Mouse (Mus musculus): ENCODE measurements at regions not wholly inside any gene's neighbourhood (a gene's known extent, or its start where the extent isn't known, plus 50 kb on each side); places are given as distances from the start of the nearest gene placed in this dataset.

DNA sequence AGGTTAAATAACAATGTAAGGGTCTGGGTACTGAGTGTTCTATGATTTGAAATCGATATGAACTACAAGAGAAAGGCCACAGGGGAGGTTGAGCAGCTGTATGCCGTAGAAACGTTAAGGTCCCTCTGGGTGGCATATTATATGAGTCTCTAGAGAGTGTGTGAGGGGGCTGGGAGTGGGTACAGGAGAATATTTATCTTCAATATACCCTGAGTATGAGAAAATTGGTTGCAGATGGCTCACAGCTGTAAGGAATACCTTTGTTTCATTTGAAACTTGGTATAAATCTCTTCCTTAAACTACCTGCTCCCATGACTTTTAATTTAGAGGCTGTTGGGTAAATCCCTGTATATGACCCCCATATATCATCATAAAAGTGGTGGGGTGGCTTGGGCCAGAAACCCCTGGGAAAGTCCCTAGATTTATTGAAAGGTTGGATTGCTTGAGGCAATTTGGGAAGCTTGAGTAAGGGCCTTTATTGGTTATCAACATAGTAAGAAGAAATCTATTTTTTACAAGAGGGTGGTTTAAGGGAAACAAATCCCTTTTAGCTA lies 128.7 kb upstream of the Prkg2 start:
- Histone ChIP-seq H3K4me2 (no peak overlapping the region), H3K9ac (no peak overlapping the region), H3K4me3 (no peak overlapping the region), H3K36me3 (no peaks in the 10 kb centered on the region), H3K27ac (no peak overlapping the region), H3K9me3 (no peaks in the 10 kb centered on the region), H3K4me1 (no peaks in the 10 kb centered on the region), H3K27me3 (no peaks in the 10 kb centered on the region)
- WGBS, result 16% methylated on average over 3 of the region's 3 CpGs
- no peak for ATAC-seq (ENCODE audit: insufficient number of reproducible peaks, low FRiP score, low TSS enrichment, low read depth)

DNA sequence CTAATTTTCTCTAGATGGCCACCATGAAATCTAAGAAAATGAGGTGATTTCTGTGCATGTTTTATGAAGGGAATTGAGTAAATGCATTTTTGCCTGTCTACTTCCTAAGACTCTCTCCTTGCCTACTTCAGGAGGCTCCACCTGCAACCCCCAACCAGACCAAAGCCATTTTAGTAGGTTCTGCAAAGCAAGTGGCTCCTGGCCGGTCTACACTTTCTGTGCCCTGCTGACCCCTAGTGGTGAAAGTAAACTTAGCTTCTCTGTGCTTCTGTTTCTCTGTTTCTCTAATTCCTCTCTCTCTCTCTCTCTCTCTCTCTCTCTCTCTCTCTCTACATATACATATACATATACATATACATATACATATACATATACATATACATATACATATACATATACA lies 120.8 kb upstream of the Prkg2 start:
- no peak for ATAC-seq (ENCODE audit: insufficient number of reproducible peaks, low FRiP score, low TSS enrichment, low read depth)
- 11% methylated on average over 1 of the region's 1 CpGs for WGBS
- H3K9ac ChIP-seq, result no peak overlapping the region
- H3K9me3 ChIP-seq, result no peaks in the 10 kb centered on the region
- H3K4me3 ChIP-seq, result no peak overlapping the region
- H3K4me1 ChIP-seq, result 0 out of 2 replicates have a peak, but pooled peaks cover 2% of the 10 kb centered on the region
- H3K36me3 ChIP-seq, result no peaks in the 10 kb centered on the region
- H3K27ac ChIP-seq, result no peak overlapping the region
- H3K27me3 ChIP-seq, result no peaks in the 10 kb centered on the region
- H3K4me2 ChIP-seq, result no peak overlapping the region

DNA sequence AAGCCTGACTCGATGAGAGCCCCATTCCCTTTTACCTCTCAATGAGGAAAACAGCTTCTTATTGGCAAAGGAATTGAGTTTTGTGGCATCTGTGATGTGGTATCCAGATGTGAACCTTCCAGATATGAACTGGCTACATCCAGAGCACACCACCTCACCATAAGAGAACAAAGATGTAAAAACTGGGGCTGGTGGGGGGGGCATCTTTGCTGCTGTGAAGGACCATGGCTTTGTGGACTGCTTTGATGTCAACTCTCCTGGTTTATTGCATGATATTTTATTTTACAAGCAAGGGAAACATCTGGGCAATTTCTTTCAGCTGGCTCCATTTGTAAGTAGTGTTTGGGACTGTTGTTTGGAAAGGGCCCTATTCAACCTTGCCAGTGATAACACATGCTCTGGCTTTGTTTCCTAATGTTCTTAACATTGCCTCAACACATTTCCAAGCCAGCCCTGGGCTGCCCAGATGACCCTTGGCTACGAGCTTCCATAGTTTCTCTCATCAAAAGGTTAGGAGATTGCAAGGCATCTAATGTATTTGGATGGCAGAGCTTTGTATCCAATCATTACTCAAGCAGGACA lies 116.2 kb upstream of the Prkg2 start:
- Histone ChIP-seq H3K4me1 (0 out of 2 replicates have a peak, but pooled peaks cover 2% of the 10 kb centered on the region), H3K36me3 (no peaks in the 10 kb centered on the region), H3K9ac (no peak overlapping the region), H3K4me2 (no peak overlapping the region), H3K4me3 (no peak overlapping the region), H3K27ac (no peak overlapping the region), H3K9me3 (no peaks in the 10 kb centered on the region), H3K27me3 (no peaks in the 10 kb centered on the region)
- 33% methylated on average over 2 of the region's 2 CpGs for WGBS
- ATAC-seq (ENCODE audit: insufficient number of reproducible peaks, low FRiP score, low TSS enrichment, low read depth), result peak; percentile 48; the same call in 1 of the 2 replicates

DNA sequence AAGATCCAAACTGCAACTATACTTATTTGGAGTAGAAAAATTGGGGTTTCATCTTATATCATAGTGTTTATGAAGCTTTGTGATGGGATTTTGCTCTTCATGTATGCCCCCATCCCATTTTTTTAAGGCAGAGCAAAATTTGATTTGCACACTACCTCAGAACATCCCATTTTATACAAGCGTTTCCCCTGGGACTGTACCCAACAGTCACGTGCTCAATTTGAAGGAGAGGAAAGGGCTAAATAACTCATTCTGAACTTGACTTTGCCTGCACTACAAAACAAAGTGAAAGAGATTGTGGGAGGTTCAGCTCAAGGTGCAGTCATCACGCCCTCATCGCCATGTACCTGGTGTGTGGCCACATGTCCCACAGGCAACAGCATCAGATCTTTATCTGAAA lies 115.1 kb upstream of the Prkg2 start:
- 84% methylated on average over 4 of the region's 4 CpGs for WGBS
- H3K4me3 ChIP-seq, result no peak overlapping the region
- 0 out of 2 replicates have a peak, but pooled peaks cover 2% of the 10 kb centered on the region for H3K4me1 ChIP-seq
- H3K9me3 ChIP-seq, result no peaks in the 10 kb centered on the region
- no peak overlapping the region for H3K27ac ChIP-seq
- ATAC-seq (ENCODE audit: insufficient number of reproducible peaks, low FRiP score, low TSS enrichment, low read depth), result no peak
- H3K27me3 ChIP-seq, result no peaks in the 10 kb centered on the region
- H3K4me2 ChIP-seq, result no peak overlapping the region
- H3K36me3 ChIP-seq, result no peaks in the 10 kb centered on the region
- H3K9ac ChIP-seq, result no peak overlapping the region

GRCm38 (mm10) chr5:99149904-99150303 lies 112.8 kb upstream of the Prkg2 start:
- H3K27ac ChIP-seq, result no peak overlapping the region
- ATAC-seq (ENCODE audit: insufficient number of reproducible peaks, low FRiP score, low TSS enrichment, low read depth), result no peak
- H3K36me3 ChIP-seq, result no peaks in the 10 kb centered on the region
- no peak overlapping the region for H3K9ac ChIP-seq
- no peaks in the 10 kb centered on the region for H3K9me3 ChIP-seq
- H3K4me2 ChIP-seq, result no peak overlapping the region
- H3K4me3 ChIP-seq, result no peak overlapping the region
- 34% methylated on average over 1 of the region's 1 CpGs for WGBS
- H3K4me1 ChIP-seq, result 0 out of 2 replicates have a peak, but pooled peaks cover 2% of the 10 kb centered on the region
- no peaks in the 10 kb centered on the region for H3K27me3 ChIP-seq

- no peaks in the 10 kb centered on the region for H3K27me3 ChIP-seq
- H3K4me3 ChIP-seq, result no peak overlapping the region
- no peak overlapping the region for H3K9ac ChIP-seq
- WGBS, result 72% methylated on average over 2 of the region's 2 CpGs
- no peak overlapping the region for H3K27ac ChIP-seq
- H3K4me2 ChIP-seq, result no peak overlapping the region
- no peak for ATAC-seq (ENCODE audit: insufficient number of reproducible peaks, low FRiP score, low TSS enrichment, low read depth)
- H3K36me3 ChIP-seq, result no peaks in the 10 kb centered on the region
- H3K9me3 ChIP-seq, result no peaks in the 10 kb centered on the region
- no peaks in the 10 kb centered on the region for H3K4me1 ChIP-seq
Measured at GRCm38 (mm10) chr5:99132670-99133069, 95.5 kb upstream of the Prkg2 start.

GRCm38 (mm10) chr5:99128628-99129027 lies 91.5 kb upstream of the Prkg2 start:
- no peak overlapping the region for H3K4me3 ChIP-seq
- ATAC-seq (ENCODE audit: insufficient number of reproducible peaks, low FRiP score, low TSS enrichment, low read depth), result no peak
- no peaks in the 10 kb centered on the region for H3K9me3 ChIP-seq
- no peaks in the 10 kb centered on the region for H3K4me1 ChIP-seq
- H3K9ac ChIP-seq, result no peak overlapping the region
- H3K4me2 ChIP-seq, result no peak overlapping the region
- no peaks in the 10 kb centered on the region for H3K27me3 ChIP-seq
- no peak overlapping the region for H3K27ac ChIP-seq
- WGBS, result 77% methylated on average over 6 of the region's 6 CpGs
- H3K36me3 ChIP-seq, result no peaks in the 10 kb centered on the region

- Histone ChIP-seq H3K9ac (no peak overlapping the region), H3K27ac (no peak overlapping the region), H3K4me2 (no peak overlapping the region), H3K9me3 (no peaks in the 10 kb centered on the region), H3K27me3 (no peaks in the 10 kb centered on the region), H3K36me3 (no peaks in the 10 kb centered on the region), H3K4me1 (no peaks in the 10 kb centered on the region), H3K4me3 (no peak overlapping the region)
- WGBS, result 86% methylated on average over 3 of the region's 3 CpGs
- ATAC-seq (ENCODE audit: insufficient number of reproducible peaks, low FRiP score, low TSS enrichment, low read depth), result no peak
Measured at GRCm38 (mm10) chr5:99125418-99125817, 88.3 kb upstream of the Prkg2 start.

GRCm38 (mm10) chr5:99111755-99112154 lies 74.6 kb upstream of the Prkg2 start:
- Histone ChIP-seq H3K27ac (no peak overlapping the region), H3K4me1 (no peaks in the 10 kb centered on the region), H3K27me3 (no peaks in the 10 kb centered on the region), H3K4me3 (no peak overlapping the region), H3K4me2 (no peak overlapping the region), H3K9me3 (no peaks in the 10 kb centered on the region), H3K9ac (no peak overlapping the region), H3K36me3 (no peaks in the 10 kb centered on the region)
- WGBS, result 65% methylated on average over 4 of the region's 4 CpGs
- ATAC-seq (ENCODE audit: insufficient number of reproducible peaks, low FRiP score, low TSS enrichment, low read depth), result no peak

GRCm38 (mm10) chr5:99111235-99111634 lies 74.1 kb upstream of the Prkg2 start:
- no peak overlapping the region for H3K4me2 ChIP-seq
- H3K4me3 ChIP-seq, result no peak overlapping the region
- H3K4me1 ChIP-seq, result no peaks in the 10 kb centered on the region
- no peak overlapping the region for H3K27ac ChIP-seq
- H3K9me3 ChIP-seq, result no peaks in the 10 kb centered on the region
- no peak overlapping the region for H3K9ac ChIP-seq
- H3K36me3 ChIP-seq, result no peaks in the 10 kb centered on the region
- H3K27me3 ChIP-seq, result no peaks in the 10 kb centered on the region
- no peak for ATAC-seq (ENCODE audit: insufficient number of reproducible peaks, low FRiP score, low TSS enrichment, low read depth)
- WGBS, result 46% methylated on average over 4 of the region's 4 CpGs

DNA sequence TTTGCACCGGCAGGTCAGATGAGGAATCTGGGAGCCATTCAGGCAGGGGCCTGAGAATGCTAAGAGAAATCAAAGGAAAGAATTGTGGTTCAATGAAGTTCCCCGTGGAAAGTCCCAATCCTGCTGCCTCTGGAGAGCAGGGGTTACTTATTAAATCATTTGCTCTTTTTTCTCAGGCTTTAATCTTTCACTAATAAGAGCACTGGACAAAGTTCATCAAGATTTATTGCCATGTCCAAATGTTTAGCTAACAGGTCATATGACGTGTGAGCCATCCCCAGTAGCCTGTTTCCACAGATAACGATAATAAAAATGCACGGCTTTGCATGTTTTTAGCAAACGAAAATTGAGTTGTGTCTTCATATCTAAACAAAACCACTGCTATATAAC lies 62.6 kb upstream of the Prkg2 start:
- Histone ChIP-seq H3K4me3 (no peak overlapping the region), H3K27ac (no peak overlapping the region), H3K9me3 (no peaks in the 10 kb centered on the region), H3K36me3 (no peaks in the 10 kb centered on the region), H3K4me1 (no peaks in the 10 kb centered on the region), H3K4me2 (no peak overlapping the region), H3K9ac (no peak overlapping the region), H3K27me3 (no peaks in the 10 kb centered on the region)
- ATAC-seq (ENCODE audit: insufficient number of reproducible peaks, low FRiP score, low TSS enrichment, low read depth), result no peak
- 84% methylated on average over 6 of the region's 6 CpGs for WGBS

DNA sequence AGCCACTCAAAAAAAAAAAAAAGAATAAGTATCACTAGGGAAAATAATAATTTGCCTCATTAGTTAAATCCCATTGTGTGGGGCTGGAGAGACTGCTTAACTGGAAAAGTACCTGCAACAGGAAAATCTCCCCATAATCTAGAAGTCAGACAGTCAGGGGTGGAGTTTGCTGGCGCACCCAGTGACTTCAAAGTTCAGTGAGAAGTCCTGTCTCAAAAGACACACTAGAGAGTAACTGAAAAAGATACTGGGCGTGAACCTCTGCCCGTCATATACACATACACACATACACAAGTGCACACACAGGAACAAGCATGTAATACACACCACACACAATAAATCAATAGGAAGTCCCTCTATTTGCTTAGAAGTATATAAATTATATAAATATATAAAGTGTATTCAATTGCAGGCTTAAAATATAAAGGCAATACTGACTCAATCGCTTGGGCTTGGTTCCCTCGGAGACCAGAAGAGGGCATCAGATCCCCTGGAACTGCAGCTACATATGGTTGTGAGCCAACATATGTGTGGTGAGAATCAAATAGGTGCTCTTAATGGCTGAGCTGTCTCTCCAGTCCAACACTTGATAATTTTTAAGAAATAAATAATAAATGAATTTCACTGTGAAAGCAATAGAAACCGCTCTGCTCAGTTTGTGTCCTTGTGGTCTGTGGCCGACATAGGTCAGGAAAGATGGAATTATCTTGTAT lies 62.0 kb upstream of the Prkg2 start:
- H3K36me3 ChIP-seq, result no peaks in the 10 kb centered on the region
- no peaks in the 10 kb centered on the region for H3K9me3 ChIP-seq
- no peaks in the 10 kb centered on the region for H3K27me3 ChIP-seq
- ATAC-seq (ENCODE audit: insufficient number of reproducible peaks, low FRiP score, low TSS enrichment, low read depth), result no peak
- H3K27ac ChIP-seq, result no peak overlapping the region
- 92% methylated on average over 7 of the region's 7 CpGs for WGBS
- H3K4me3 ChIP-seq, result no peak overlapping the region
- H3K9ac ChIP-seq, result no peak overlapping the region
- no peaks in the 10 kb centered on the region for H3K4me1 ChIP-seq
- no peak overlapping the region for H3K4me2 ChIP-seq
